Mouse (Mus musculus) liver, embryonic 16.5 days (tissue): ENCODE results near the gene Dars2. TPM values are rescaled to one million over a fixed set of nuclear protein-coding genes. Genes with fewer than 3 reads are reported as not detected.
A peak's percentile ranks its signal among the peaks of the same experiment; 100 is the strongest.

Source experiments
- ATAC-seq: fragments of 200-750 bp; cut with Nextera tagmentation; 2 replicates; pipeline ENCODE4 v1.8.0; 2017; ENCODE audit warnings: low read depth, mild to moderate bottlenecking, moderate number of reproducible peaks, moderate library complexity
- H3K27ac ChIP-seq: fragments of 300-500 bp; sonication (generic); 2 replicates; pipeline ENCODE4 v1.5.1; 2014; ENCODE audit warnings: mild to moderate bottlenecking, low read length
- H3K27me3 ChIP-seq: fragments of 300-500 bp; sonication (generic); 2 replicates; pipeline ENCODE4 v1.6.1; 2014; ENCODE audit warnings: low read depth, low read length, mixed read lengths; ENCODE audit not compliant: control insufficient read depth, insufficient read depth
- H3K36me3 ChIP-seq: fragments of 300-500 bp; sonication (generic); 2 replicates; pipeline ENCODE4 v1.6.1; 2014; ENCODE audit warnings: mild to moderate bottlenecking; ENCODE audit not compliant: control insufficient read depth, insufficient read depth
- H3K4me1 ChIP-seq: fragments of 300-500 bp; sonication (generic); 2 replicates; pipeline ENCODE4 v1.6.1; 2014; ENCODE audit warnings: low read depth, low read length, mixed read lengths; ENCODE audit not compliant: control insufficient read depth
- H3K4me2 ChIP-seq: fragments of 300-500 bp; sonication (generic); 2 replicates; pipeline ENCODE4 v1.6.1; 2014; ENCODE audit warnings: low read depth, low read length, mixed read lengths
- H3K4me3 ChIP-seq: fragments of 300-500 bp; sonication (generic); 2 replicates; pipeline ENCODE4 v1.5.1; 2014; ENCODE audit warnings: low read depth, mild to moderate bottlenecking, low read length
- H3K9ac ChIP-seq: fragments of 300-500 bp; sonication (generic); 2 replicates; pipeline ENCODE4 v1.6.1; 2014; ENCODE audit warnings: low read depth, low read length
- H3K9me3 ChIP-seq: fragments of 300-500 bp; sonication (generic); replicated peaks from 2 replicates; pipeline ENCODE4 v1.6.1; 2016; ENCODE audit warnings: low read length; ENCODE audit not compliant: control insufficient read depth
- WGBS: fragments of 180-500 bp; shearing (Covaris S2); extraction: QIAGEN DNeasy Blood & Tissue Kit; methylation state at CpG from one replicate; pipeline ENCODE4 v1.1.7; 2014; ENCODE audit not compliant: insufficient replicate concordance; 5-methylcytosine and 5-hydroxymethylcytosine counted together
- polyA plus RNA-seq: library from polyadenylated mRNA; unstranded; fragments of >200 nt; fragmentation: Nextera tagmentation; extraction: Ambion mirVana; gene quantifications from 2 replicates; pipeline ENCODE4 v1.2.1, GENCODE M21; 2015

Dars2 gene
- polyA plus RNA-seq: 25.6 and 26.5 TPM in 2 replicates

DNA sequence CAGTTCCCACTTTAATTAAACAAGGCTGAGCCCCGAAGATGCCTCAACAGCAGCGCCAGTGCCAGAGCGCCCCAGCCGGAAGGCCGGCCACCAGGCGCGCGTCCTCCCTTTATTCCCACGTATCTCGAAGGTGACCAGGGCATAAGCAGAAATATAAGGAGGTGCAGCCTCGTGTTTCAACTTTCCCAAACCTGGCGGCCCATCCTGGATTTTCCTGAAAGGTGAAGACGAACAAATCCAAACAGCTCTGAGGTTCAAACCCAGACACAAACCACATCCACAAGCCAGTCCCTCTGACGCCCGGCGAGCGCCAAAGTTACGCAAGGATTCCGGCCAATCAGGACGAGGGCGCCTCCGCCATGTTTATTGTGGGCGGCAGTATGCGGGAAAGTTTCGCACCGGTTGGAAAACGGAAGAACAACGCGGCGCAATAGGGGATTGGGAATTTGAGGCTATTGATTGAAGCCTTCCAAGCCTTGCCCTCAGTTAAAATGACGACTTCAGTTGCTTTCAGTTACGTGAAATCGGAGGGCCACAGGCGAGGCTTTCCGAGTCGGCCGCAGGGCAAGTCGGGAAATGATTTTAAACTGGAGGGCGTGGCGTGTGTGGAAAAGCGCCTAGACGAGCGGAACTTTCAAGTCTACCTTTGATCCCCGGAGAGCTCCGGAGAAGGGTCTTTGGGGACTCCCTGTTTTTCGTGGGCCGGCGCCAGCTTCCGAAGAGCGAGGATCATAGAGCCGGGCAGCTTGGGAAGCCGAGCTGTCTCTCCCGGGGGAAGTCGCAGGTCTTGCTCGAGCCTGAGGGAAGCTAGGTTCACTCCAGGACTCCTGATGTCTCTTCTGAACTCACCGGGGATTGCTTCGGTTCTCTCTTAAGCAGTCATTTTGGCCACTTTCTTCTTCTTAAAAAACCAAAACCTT, at the start of gene Dars2, which contains the start of gene Cenpl:
TSS of gene Dars2 (minus strand) at position 307 of the 920 bp plus-strand sequence.
TSS of gene Cenpl (plus strand) at position 362 of the 920 bp plus-strand sequence.
- H3K36me3 ChIP-seq: peaks cover 8% of the 10 kb centered on the region
- H3K4me1 ChIP-seq: peaks cover 34% of the 10 kb centered on the region
- peak within 1 kb of the TSS; percentile 88 for H3K27ac ChIP-seq
- no peaks in the 10 kb centered on the region for H3K27me3 ChIP-seq
- peak within 1 kb of the TSS; percentile 94 for H3K4me3 ChIP-seq
- ATAC-seq: peak; percentile 92
- H3K4me2 ChIP-seq: peak within 1 kb of the TSS; percentile 85
- no peaks in the 10 kb centered on the region for H3K9me3 ChIP-seq
- under 1% methylated on average over 57 of the region's 57 CpGs for WGBS
- H3K9ac ChIP-seq: peak within 1 kb of the TSS; percentile 95

DNA sequence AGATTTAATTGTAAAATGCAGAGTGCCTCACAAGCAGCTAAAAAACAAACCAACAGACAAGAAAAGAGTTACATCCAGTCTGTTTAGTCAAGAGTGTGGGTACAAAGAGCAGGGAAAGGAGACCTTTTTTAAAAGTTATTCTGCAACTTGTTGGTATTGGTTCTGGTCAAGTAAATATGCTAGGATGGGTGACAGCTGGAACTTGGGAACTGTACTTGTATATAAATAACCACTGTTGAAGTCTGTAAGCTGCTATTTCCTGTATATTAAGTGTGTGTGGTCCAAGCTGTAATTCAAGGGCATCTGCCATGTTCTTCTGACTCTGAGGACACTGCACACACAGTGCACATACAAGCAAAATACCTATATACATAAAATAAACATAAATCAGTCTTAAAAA, 44.1 kb upstream of the Dars2 start:
- H3K27ac ChIP-seq: no peak overlapping the region
- no peak overlapping the region for H3K9ac ChIP-seq
- no peaks in the 10 kb centered on the region for H3K36me3 ChIP-seq
- no peaks in the 10 kb centered on the region for H3K4me1 ChIP-seq
- no peak for ATAC-seq
- H3K4me2 ChIP-seq: no peak overlapping the region
- no peaks in the 10 kb centered on the region for H3K27me3 ChIP-seq
- H3K4me3 ChIP-seq: no peak overlapping the region
- H3K9me3 ChIP-seq: no peaks in the 10 kb centered on the region

DNA sequence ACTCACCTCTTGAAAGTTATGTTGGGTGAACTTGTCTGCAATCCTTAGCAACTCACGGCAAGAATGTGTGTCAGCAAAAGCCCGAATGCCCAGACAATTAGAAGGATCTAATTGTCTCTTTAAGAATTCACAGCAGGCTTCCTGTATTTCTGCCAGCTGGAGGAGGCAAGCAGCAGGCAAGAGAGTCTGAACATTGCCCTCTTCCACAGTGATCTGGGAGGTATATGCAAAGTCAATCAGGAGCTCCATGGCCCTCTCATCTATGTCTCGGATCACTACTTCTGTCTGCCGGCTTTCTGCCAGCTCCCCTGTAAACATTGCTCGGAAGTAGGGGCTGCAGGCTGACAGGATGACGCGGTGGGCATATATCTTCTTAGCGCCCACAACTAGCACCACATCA, 38.8 kb upstream of the Dars2 start:
- no peaks in the 10 kb centered on the region for H3K27me3 ChIP-seq

DNA sequence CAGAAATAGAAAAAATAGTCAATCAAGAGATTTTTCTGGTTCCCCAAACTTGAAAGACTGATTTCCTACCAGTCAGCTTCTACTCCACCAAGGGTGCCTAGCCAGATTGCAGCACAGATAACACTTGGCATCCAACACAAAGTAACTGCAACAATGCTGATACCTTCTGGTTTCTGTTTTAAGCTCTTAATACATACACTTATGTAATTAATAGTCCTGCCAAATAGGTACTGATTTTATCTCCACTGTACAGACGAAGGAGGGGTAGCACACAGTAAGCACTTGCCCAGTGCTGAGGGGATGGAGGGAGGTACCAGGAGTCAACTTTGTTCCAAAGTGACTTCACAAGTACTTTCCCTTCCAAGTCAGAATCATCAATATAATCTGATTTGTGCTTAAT, 33.4 kb upstream of the Dars2 start:
- no peak overlapping the region for H3K4me2 ChIP-seq
- no peaks in the 10 kb centered on the region for H3K27me3 ChIP-seq
- H3K27ac ChIP-seq: no peak overlapping the region
- H3K9ac ChIP-seq: no peak overlapping the region
- ATAC-seq: no peak
- no peaks in the 10 kb centered on the region for H3K9me3 ChIP-seq
- 14% methylated on average over 1 of the region's 1 CpGs for WGBS
- no peak overlapping the region for H3K4me3 ChIP-seq
- no peaks in the 10 kb centered on the region; the same call in 1 of the 2 replicates for H3K4me1 ChIP-seq
- no peaks in the 10 kb centered on the region; the same call in 1 of the 2 replicates for H3K36me3 ChIP-seq

More for the DNA sequence above, 38.8 kb upstream of the Dars2 start:
- H3K9me3 ChIP-seq: no peaks in the 10 kb centered on the region
- no peaks in the 10 kb centered on the region for H3K36me3 ChIP-seq
- H3K27ac ChIP-seq: no peak overlapping the region
- no peak overlapping the region for H3K4me3 ChIP-seq
- no peak overlapping the region for H3K4me2 ChIP-seq
- no peak for ATAC-seq
- WGBS: 85% methylated on average over 8 of the region's 8 CpGs
- H3K9ac ChIP-seq: no peak overlapping the region
- no peaks in the 10 kb centered on the region for H3K4me1 ChIP-seq

DNA sequence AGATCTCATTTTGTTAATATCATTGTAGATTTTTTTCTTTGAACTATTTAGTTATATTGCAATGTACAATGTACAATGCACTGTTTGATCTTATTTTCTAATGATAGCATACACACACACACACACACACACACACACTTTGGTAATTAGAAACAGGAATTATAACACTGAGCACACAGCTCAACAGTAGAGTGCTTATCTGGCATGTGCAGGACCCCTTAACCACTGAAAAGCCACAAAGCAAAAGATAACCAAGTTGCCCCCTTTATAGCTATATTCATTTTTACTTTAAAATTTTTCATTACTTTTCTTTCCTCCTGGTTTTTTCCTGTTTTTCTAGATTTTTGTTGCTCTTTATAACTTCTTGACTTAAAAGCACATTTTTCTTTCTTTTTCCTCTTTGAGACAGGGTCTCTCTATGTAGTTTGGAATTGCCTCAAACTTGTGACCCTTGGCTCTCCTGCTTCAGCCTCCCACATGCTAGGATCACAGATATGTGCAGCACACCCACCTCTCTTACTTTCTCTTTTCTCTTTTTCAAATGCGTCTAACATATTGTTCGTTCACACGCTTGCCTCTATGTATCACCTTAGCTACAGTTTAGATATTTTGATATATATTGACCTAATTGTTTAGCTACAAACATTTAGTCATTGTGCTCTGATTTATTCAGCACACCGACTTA, 29.4 kb upstream of the Dars2 start:
- Histone ChIP-seq H3K27ac (no peak overlapping the region), H3K4me3 (no peak overlapping the region), H3K27me3 (no peaks in the 10 kb centered on the region), H3K4me2 (0 out of 2 replicates have a peak overlapping the region, but pooled peaks have one; percentile 7), H3K4me1 (no peaks in the 10 kb centered on the region; the same call in 1 of the 2 replicates), H3K36me3 (no peaks in the 10 kb centered on the region; the same call in none of the 2 replicates), H3K9me3 (no peaks in the 10 kb centered on the region), H3K9ac (no peak overlapping the region)
- 25% methylated on average over 4 of the region's 4 CpGs for WGBS
- peak; percentile 84 for ATAC-seq

DNA sequence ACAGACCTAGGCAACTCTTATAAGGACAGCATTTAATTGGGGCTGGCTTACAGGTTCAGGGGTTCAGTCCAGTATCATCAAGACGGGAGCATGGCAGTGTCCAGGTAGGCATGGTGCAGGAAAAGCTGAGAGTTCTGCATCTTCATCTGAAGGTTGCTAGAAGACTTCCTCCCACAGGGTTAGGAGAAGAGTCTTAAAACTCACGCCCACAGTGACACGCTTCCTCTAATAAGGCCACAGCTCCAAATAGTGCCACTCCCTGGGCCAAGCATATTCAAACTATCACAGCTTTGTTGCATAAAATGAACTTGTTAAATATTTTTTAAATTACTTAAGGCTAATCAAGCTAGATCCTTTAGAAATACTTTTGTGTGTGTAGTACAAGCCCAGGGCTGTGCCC, 6.8 kb upstream of the Dars2 start:
- Histone ChIP-seq H3K36me3 (peaks cover 43% of the 10 kb centered on the region), H3K27ac (no peak overlapping the region), H3K27me3 (no peaks in the 10 kb centered on the region), H3K4me3 (no peak overlapping the region), H3K9me3 (no peaks in the 10 kb centered on the region), H3K4me2 (no peak overlapping the region), H3K4me1 (peaks cover 24% of the 10 kb centered on the region), H3K9ac (no peak overlapping the region)
- ATAC-seq: no peak
- WGBS: 83% methylated on average over 3 of the region's 3 CpGs

DNA sequence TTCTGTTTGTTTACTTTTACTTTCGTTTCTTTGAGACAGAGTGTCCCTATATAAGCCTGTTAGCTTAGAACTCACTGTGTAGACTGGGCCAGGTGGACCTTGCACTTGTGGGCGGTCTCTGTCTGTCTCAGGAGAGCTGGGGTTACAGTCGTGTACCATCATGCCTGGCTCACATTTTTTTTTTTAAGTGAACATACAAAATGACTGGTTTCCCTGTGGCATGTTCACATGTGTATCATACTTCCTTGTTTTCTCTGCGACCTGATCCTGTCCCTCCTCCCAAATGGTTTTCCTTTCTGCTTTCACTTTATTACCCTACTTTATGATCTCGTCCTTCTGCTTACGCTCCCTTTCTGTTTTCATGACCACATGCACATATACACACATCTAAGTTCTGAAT, 5.8 kb upstream of the Dars2 start:
- peaks cover 25% of the 10 kb centered on the region for H3K4me1 ChIP-seq
- H3K9me3 ChIP-seq: no peaks in the 10 kb centered on the region
- H3K9ac ChIP-seq: no peak overlapping the region
- peak; percentile 69 for ATAC-seq
- no peak overlapping the region for H3K4me3 ChIP-seq
- H3K36me3 ChIP-seq: peaks cover 39% of the 10 kb centered on the region
- no peak overlapping the region for H3K27ac ChIP-seq
- no peak overlapping the region for H3K4me2 ChIP-seq
- WGBS: 69% methylated on average over 6 of the region's 6 CpGs
- no peaks in the 10 kb centered on the region for H3K27me3 ChIP-seq

DNA sequence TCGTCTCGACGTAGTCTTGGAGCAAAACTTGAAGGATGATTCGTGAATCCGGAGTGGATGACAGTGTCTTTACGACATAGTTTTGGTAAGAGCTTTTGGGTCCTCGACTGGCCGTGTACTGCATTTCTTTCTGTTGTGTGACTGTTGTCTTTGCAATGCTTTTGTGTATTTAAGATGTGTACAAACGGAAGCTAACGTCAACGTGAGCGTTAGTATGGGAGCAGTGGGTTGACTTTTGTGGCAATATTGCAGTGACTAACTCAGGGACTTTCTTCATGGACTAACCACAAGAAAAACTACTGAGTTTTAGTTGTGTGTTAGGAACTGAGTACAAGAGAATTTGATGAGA, 788 bp upstream of the Dars2 start:
- peak overlapping the region; percentile 74 for H3K4me2 ChIP-seq
- ATAC-seq: no peak
- H3K4me3 ChIP-seq: peak overlapping the region; percentile 94
- no peaks in the 10 kb centered on the region for H3K27me3 ChIP-seq
- no peaks in the 10 kb centered on the region for H3K9me3 ChIP-seq
- WGBS: under 1% methylated on average over 12 of the region's 12 CpGs
- H3K4me1 ChIP-seq: peaks cover 34% of the 10 kb centered on the region
- peak overlapping the region; percentile 95 for H3K9ac ChIP-seq
- H3K27ac ChIP-seq: peak overlapping the region; percentile 88
- peaks cover 11% of the 10 kb centered on the region for H3K36me3 ChIP-seq

DNA sequence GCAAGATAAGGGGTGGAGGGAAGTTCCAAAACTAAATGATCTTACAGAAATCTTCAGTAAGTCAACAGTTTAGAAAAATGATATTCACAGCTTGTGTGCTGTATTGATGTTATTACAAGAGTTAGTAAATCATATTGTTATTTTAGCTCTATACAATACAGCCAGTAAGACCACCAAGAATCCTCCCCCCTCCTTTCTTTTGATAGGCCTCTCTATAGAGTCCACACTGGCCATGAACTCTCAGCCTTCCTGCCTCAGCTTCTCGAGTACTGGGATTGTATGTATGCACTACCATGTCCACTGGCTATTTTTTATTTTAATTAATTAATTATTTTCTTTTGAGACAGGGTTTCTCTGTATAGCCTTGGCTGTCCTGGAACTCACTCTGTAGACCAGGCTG, 7.1 kb downstream of the Dars2 start:
- H3K4me2 ChIP-seq: no peak overlapping the region
- H3K4me1 ChIP-seq: no peaks in the 10 kb centered on the region
- WGBS: 55% methylated on average over 1 of the region's 1 CpGs
- no peak overlapping the region for H3K27ac ChIP-seq
- no peak overlapping the region for H3K4me3 ChIP-seq
- H3K27me3 ChIP-seq: no peaks in the 10 kb centered on the region
- no peaks in the 10 kb centered on the region for H3K9me3 ChIP-seq
- H3K9ac ChIP-seq: no peak overlapping the region
- ATAC-seq: no peak
- H3K36me3 ChIP-seq: no peaks in the 10 kb centered on the region; the same call in 1 of the 2 replicates
